7 mouse cellular contexts compared by ENCODE assay signal in genomic region chr15:99251111-99251510, GRCm38 (mm10). TPM values are rescaled to one million over a fixed set of nuclear protein-coding genes. Genes with fewer than 3 reads are reported as not detected.
DNase-seq lines count a peak whose midpoint lies in the region; ATAC-seq and TF ChIP-seq lines count a peak whose summit lies in the region.
"Not testable (repeated sequence)": the region's sequence is repeated elsewhere in the genome, so short reads cannot be mapped to it uniquely, and the experiment has no call there.

No protein-coding gene starts in this region.

- peak; percentile 1; the same call in 1 of the 2 replicates for ATAC-seq in heart, embryonic 13.5 days (ENCODE audit: extremely low read depth, insufficient number of reproducible peaks, low FRiP score, low TSS enrichment)
- 0 out of 2 replicates have a peak, but pooled peaks have one; percentile 2 for ATAC-seq in limb, embryonic 13.5 days (ENCODE audit: low FRiP score, low read depth)
- ATAC-seq in neural tube, embryonic 13.5 days (ENCODE audit: low read depth): not testable (repeated sequence)

- TF ChIP-seq POLR2A in embryonic fibroblast, embryonic 13.5 days (IDR thresholded peaks at IDR 0.05; ENCODE audit: low read depth, low read length): 0 out of 2 replicates have a peak, but pooled peaks have one; percentile 42

- H3K9ac ChIP-seq in heart, embryonic 13.5 days: peak overlapping the region; percentile 86
- H3K9ac ChIP-seq in limb, embryonic 13.5 days: peak overlapping the region; percentile 67
- H3K9ac ChIP-seq in neural tube, embryonic 13.5 days: peak overlapping the region; percentile 80

- H3K27me3 ChIP-seq in heart, embryonic 13.5 days (replicated peaks); limb, embryonic 13.5 days; neural tube, embryonic 13.5 days: not testable (repeated sequence)

- peaks cover 38% of the 10 kb centered on the region for H3K36me3 ChIP-seq in heart, embryonic 13.5 days
- H3K36me3 ChIP-seq in limb, embryonic 13.5 days: peaks cover 41% of the 10 kb centered on the region
- H3K36me3 ChIP-seq in neural tube, embryonic 13.5 days: peaks cover 36% of the 10 kb centered on the region

- peak overlapping the region; percentile 75 for H3K4me3 ChIP-seq in embryonic fibroblast, embryonic 13.5 days (ENCODE audit: insufficient read depth, low read length)
- peak overlapping the region; percentile 69 for H3K4me3 ChIP-seq in heart, embryonic 13.5 days
- H3K4me3 ChIP-seq in limb, embryonic 13.5 days: peak overlapping the region; percentile 59
- H3K4me3 ChIP-seq in neural tube, embryonic 13.5 days: peak overlapping the region; percentile 56

- H3K27ac ChIP-seq in embryonic fibroblast, embryonic 13.5 days (ENCODE audit: insufficient read depth, low read length): not testable (repeated sequence)
- peak overlapping the region; percentile 100 for H3K27ac ChIP-seq in heart, embryonic 13.5 days (replicated peaks)
- peak overlapping the region; percentile 28; the same call in 1 of the 2 replicates for H3K27ac ChIP-seq in limb, embryonic 13.5 days
- peak overlapping the region; percentile 23; the same call in 1 of the 2 replicates for H3K27ac ChIP-seq in neural tube, embryonic 13.5 days (replicated peaks)

- H3K4me1 ChIP-seq in embryonic fibroblast, embryonic 13.5 days (ENCODE audit: control insufficient read depth, insufficient read depth, low read length): not testable (repeated sequence)
- peaks cover 67% of the 10 kb centered on the region for H3K4me1 ChIP-seq in heart, embryonic 13.5 days
- H3K4me1 ChIP-seq in limb, embryonic 13.5 days: peaks cover 17% of the 10 kb centered on the region; the same call in 1 of the 2 replicates
- peaks cover 23% of the 10 kb centered on the region for H3K4me1 ChIP-seq in neural tube, embryonic 13.5 days (replicated peaks)

- H3K9me3 ChIP-seq in heart, embryonic 13.5 days; limb, embryonic 13.5 days; neural tube, embryonic 13.5 days: not testable (repeated sequence)

- H3K4me2 ChIP-seq in heart, embryonic 13.5 days: peak overlapping the region; percentile 92
- H3K4me2 ChIP-seq in limb, embryonic 13.5 days (replicated peaks): peak overlapping the region; percentile 84
- peak overlapping the region; percentile 84 for H3K4me2 ChIP-seq in neural tube, embryonic 13.5 days

- DNase-seq in adrenal gland, adult (ENCODE audit: inconsistent age in 2 of 2, low spot score in 1 of 2): peak; percentile 48 to 77
- peak; percentile 39 for DNase-seq in kidney, adult 11 months
- DNase-seq in lung, postnatal 14 days: peak; percentile 13

- 0% methylated on average over 14 of the region's 15 CpGs for WGBS in heart, embryonic 13.5 days
- 1% methylated on average over 14 of the region's 15 CpGs for WGBS in limb, embryonic 13.5 days
- 1% methylated on average over 14 of the region's 15 CpGs for WGBS in neural tube, embryonic 13.5 days

- TF ChIP-seq CTCF in embryonic fibroblast, embryonic 13.5 days (IDR thresholded peaks at IDR 0.05; ENCODE audit: borderline replicate concordance, insufficient read depth, low read length): not testable (repeated sequence)

RNA-seq across cellular contexts. Expression of gene Mcrs1, which starts 0.7 kb away (rescaled TPM):
- 24.7 and 37.2 TPM in 2 replicates for polyA plus RNA-seq in embryonic fibroblast, embryonic 13.5 days (2011; ENCODE audit: insufficient read length, low read depth, missing spikeins)
- 149 TPM in 2 replicates for polyA plus RNA-seq in heart, embryonic 13.5 days (2015; fragmentation: Nextera tagmentation; extraction: Ambion mirVana)
- 143 and 144 TPM in 2 replicates for polyA plus RNA-seq in limb, embryonic 13.5 days (2015; fragmentation: Nextera tagmentation; extraction: Ambion mirVana)
- polyA plus RNA-seq in neural tube, embryonic 13.5 days (2015; fragmentation: Nextera tagmentation; extraction: Ambion mirVana): 168 and 181 TPM in 2 replicates

RNA-seq across cellular contexts. Expression of gene Kcnh3, which starts 26.4 kb away (rescaled TPM):
- polyA plus RNA-seq in embryonic fibroblast, embryonic 13.5 days (2011; ENCODE audit: insufficient read length, low read depth, missing spikeins): 0.40 TPM in 1 of 2 replicates, not detected in the other
- 0.19 and 0.45 TPM in 2 replicates for polyA plus RNA-seq in heart, embryonic 13.5 days (2015; fragmentation: Nextera tagmentation; extraction: Ambion mirVana)
- 0.28 and 0.37 TPM in 2 replicates for polyA plus RNA-seq in limb, embryonic 13.5 days (2015; fragmentation: Nextera tagmentation; extraction: Ambion mirVana)
- polyA plus RNA-seq in neural tube, embryonic 13.5 days (2015; fragmentation: Nextera tagmentation; extraction: Ambion mirVana): 0.74 and 0.84 TPM in 2 replicates

RNA-seq across cellular contexts. Expression of gene Prpf40b, which starts 43.8 kb away (rescaled TPM):
- 24.4 and 25.7 TPM in 2 replicates for polyA plus RNA-seq in embryonic fibroblast, embryonic 13.5 days (2011; ENCODE audit: insufficient read length, low read depth, missing spikeins)
- polyA plus RNA-seq in heart, embryonic 13.5 days (2015; fragmentation: Nextera tagmentation; extraction: Ambion mirVana): 37.4 and 41.5 TPM in 2 replicates
- polyA plus RNA-seq in limb, embryonic 13.5 days (2015; fragmentation: Nextera tagmentation; extraction: Ambion mirVana): 77.6 and 80.3 TPM in 2 replicates
- 90.1 and 101 TPM in 2 replicates for polyA plus RNA-seq in neural tube, embryonic 13.5 days (2015; fragmentation: Nextera tagmentation; extraction: Ambion mirVana)

RNA-seq across cellular contexts. Expression of gene Fam186b, which starts 44.6 kb away (rescaled TPM):
- polyA plus RNA-seq in embryonic fibroblast, embryonic 13.5 days (2011; ENCODE audit: insufficient read length, low read depth, missing spikeins): not detected in 2 replicates
- 0.40 and 0.52 TPM in 2 replicates for polyA plus RNA-seq in heart, embryonic 13.5 days (2015; fragmentation: Nextera tagmentation; extraction: Ambion mirVana)
- polyA plus RNA-seq in limb, embryonic 13.5 days (2015; fragmentation: Nextera tagmentation; extraction: Ambion mirVana): 0.15 and 0.36 TPM in 2 replicates
- polyA plus RNA-seq in neural tube, embryonic 13.5 days (2015; fragmentation: Nextera tagmentation; extraction: Ambion mirVana): 0.52 and 0.54 TPM in 2 replicates
